In genomic region chr7:67500878-67501277, GRCm38 (mm10) we compare ENCODE assay signal across 23 mouse cellular contexts.
DNase-seq lines count a peak whose midpoint lies in the region; ATAC-seq and TF ChIP-seq lines count a peak whose summit lies in the region.
"Had no signal": no experiment of that assay in that cellular context is flagged by ENCODE, and none has a peak within 500 bp of the region (broad histone marks: within the 10 kb centered on the region; RNA-seq: fewer than 3 reads in every experiment).

No protein-coding gene starts in this region.

- TF ChIP-seq POLR2A in CH12.LX (IDR thresholded peaks at IDR 0.05; ENCODE audit: low read depth, low read length), result no peak

- no peak for TF ChIP-seq EP300 in CH12.LX (IDR thresholded peaks at IDR 0.05; ENCODE audit: low read length)

- in situ Hi-C loops in CH12.LX (cut with MboI; ENCODE audit: low pct_ligation_motif_present, low pct_unique_long_range_greater_than_20kb, low sequenced_read_pairs), result loop anchor here (25.0 kb wide), 1 partner anchor 264 kb away; no protein-coding TSS in a partner anchor

- H3K9ac ChIP-seq in CH12.LX (ENCODE audit: insufficient read depth, low read depth), result no peak overlapping the region
- H3K9ac ChIP-seq in embryonic facial prominence, embryonic 12.5 days, result no peak overlapping the region
- no peak overlapping the region for H3K9ac ChIP-seq in limb, embryonic 12.5 days (replicated peaks)
- H3K9ac ChIP-seq in midbrain, embryonic 14.5 days (replicated peaks; ENCODE audit: low read length), result no peak overlapping the region
- H3K9ac ChIP-seq: hindbrain, embryonic 14.5 days; liver, embryonic 12.5 days; lung, embryonic 14.5 days; midbrain, embryonic 13.5 days; stomach, embryonic 15.5 days had no signal

- no peak for TF ChIP-seq RAD21 in CH12.LX (IDR thresholded peaks at IDR 0.05; ENCODE audit: low read depth, low read length)

- H3K27me3 ChIP-seq in CH12.LX (replicated peaks), result no peaks in the 10 kb centered on the region
- 0 out of 2 replicates have a peak, but pooled peaks cover 5% of the 10 kb centered on the region for H3K27me3 ChIP-seq in embryonic facial prominence, embryonic 12.5 days
- no peaks in the 10 kb centered on the region for H3K27me3 ChIP-seq in limb, embryonic 12.5 days
- no peaks in the 10 kb centered on the region for H3K27me3 ChIP-seq in midbrain, embryonic 14.5 days (ENCODE audit: control insufficient read depth, insufficient read depth, low read length)
- H3K27me3 ChIP-seq: liver, embryonic 12.5 days; midbrain, embryonic 13.5 days; stomach, embryonic 15.5 days had no signal

- WGBS in embryonic facial prominence, embryonic 12.5 days, result 17% methylated on average over 5 of the region's 5 CpGs
- WGBS in limb, embryonic 12.5 days, result 15% methylated on average over 5 of the region's 5 CpGs
- WGBS in midbrain, embryonic 14.5 days, result 82% methylated on average over 5 of the region's 5 CpGs

- DNase-seq in embryo, embryonic 10 days (ENCODE audit: low spot score), result peak; percentile 45
- DNase-seq in embryo, embryonic 9.5 days (ENCODE audit: extremely low spot score), result no peak
- no peak for DNase-seq in CH12.LX (ENCODE audit: extremely low read depth)
- DNase-seq in right cerebral cortex, postnatal 36 days (ENCODE audit: low spot score in 2 of 2), result no peak
- no peak for DNase-seq in midbrain, embryonic 14.5 days
- DNase-seq in spleen, postnatal 14 days (ENCODE audit: low spot score in 2 of 2), result no peak
- DNase-seq: adrenal gland, postnatal 14 days; cerebellum, adult 11-12 months; cerebellum, postnatal 36 days; heart, postnatal 14 days; kidney, adult 2 months; kidney, postnatal 36 days; layer of hippocampus, adult 9-11 months; lung, embryonic 14.5 days; right cerebral cortex, adult 18-20 months; spleen, adult 18-20 months had no signal

- dilution Hi-C loops in CH12.LX (cut with MboI; ENCODE audit: extremely low pct_ligation_motif_present, extremely low pct_unique_long_range_greater_than_20kb, low sequenced_read_pairs), result no loop called here

- TF ChIP-seq CTCF in CH12.LX (conservative IDR thresholded peaks at IDR 0.05 in 1 of 2, IDR thresholded peaks at IDR 0.05 in 1 of 2; ENCODE audit: low read depth in 2 of 2, low read length in 2 of 2), result no peak

- H3K4me3 ChIP-seq in CH12.LX (replicated peaks in 1 of 3; ENCODE audit: low read depth in 2 of 3, low read length in 2 of 3, poor library complexity in 1 of 3), result no peak overlapping the region
- no peak overlapping the region for H3K4me3 ChIP-seq in embryonic facial prominence, embryonic 12.5 days
- no peak overlapping the region for H3K4me3 ChIP-seq in limb, embryonic 12.5 days (replicated peaks)
- no peak overlapping the region for H3K4me3 ChIP-seq in midbrain, embryonic 14.5 days (replicated peaks; ENCODE audit: low read depth, low read length)
- H3K4me3 ChIP-seq: heart, embryonic 10.5 days; liver, embryonic 12.5 days; midbrain, embryonic 13.5 days; stomach, embryonic 15.5 days had no signal

- H3K4me1 ChIP-seq in CH12.LX (ENCODE audit: control insufficient read depth in 1 of 2, insufficient read depth in 2 of 2), result peaks cover 33 to 87% of the 10 kb centered on the region in 2 experiments
- peaks cover 23% of the 10 kb centered on the region for H3K4me1 ChIP-seq in embryonic facial prominence, embryonic 12.5 days
- H3K4me1 ChIP-seq in limb, embryonic 12.5 days (replicated peaks), result peaks cover 38% of the 10 kb centered on the region
- H3K4me1 ChIP-seq in midbrain, embryonic 14.5 days (ENCODE audit: control insufficient read depth, insufficient read depth, low read length), result peaks cover 7% of the 10 kb centered on the region; the same call in 1 of the 2 replicates
- H3K4me1 ChIP-seq: liver, embryonic 12.5 days had no signal

- no peak overlapping the region for H3K4me2 ChIP-seq in CH12.LX (ENCODE audit: insufficient read depth, low read depth, poor library complexity, severe bottlenecking)
- H3K4me2 ChIP-seq in embryonic facial prominence, embryonic 12.5 days (replicated peaks), result no peak overlapping the region
- H3K4me2 ChIP-seq in limb, embryonic 12.5 days, result peak overlapping the region; percentile 15; the same call in 1 of the 2 replicates
- H3K4me2 ChIP-seq in midbrain, embryonic 14.5 days (ENCODE audit: low read length), result no peak overlapping the region
- H3K4me2 ChIP-seq: hindbrain, embryonic 14.5 days; liver, embryonic 12.5 days; lung, embryonic 14.5 days; midbrain, embryonic 13.5 days; stomach, embryonic 15.5 days had no signal

- no peaks in the 10 kb centered on the region for H3K79me2 ChIP-seq in CH12.LX (replicated peaks; ENCODE audit: control insufficient read depth, extremely low read depth, insufficient read depth, poor library complexity, severe bottlenecking)

- peak; percentile 24; the same call in 1 of the 2 replicates for ATAC-seq in embryonic facial prominence, embryonic 12.5 days (ENCODE audit: insufficient number of reproducible peaks, insufficient read depth, low FRiP score, low TSS enrichment)
- 0 out of 2 replicates have a peak, but pooled peaks have one; percentile 44 for ATAC-seq in limb, embryonic 12.5 days (ENCODE audit: insufficient number of reproducible peaks, insufficient read depth, low FRiP score, low TSS enrichment, low read depth)
- ATAC-seq in midbrain, embryonic 14.5 days (ENCODE audit: low FRiP score, low TSS enrichment), result no peak
- ATAC-seq: liver, embryonic 12.5 days; midbrain, embryonic 13.5 days had no signal

- no peaks in the 10 kb centered on the region for H3K36me3 ChIP-seq in CH12.LX (replicated peaks in 1 of 2; ENCODE audit: control insufficient read depth in 1 of 2, insufficient read depth in 1 of 2, low read length in 1 of 2)
- H3K36me3 ChIP-seq in embryonic facial prominence, embryonic 12.5 days, result no peaks in the 10 kb centered on the region
- no peaks in the 10 kb centered on the region for H3K36me3 ChIP-seq in limb, embryonic 12.5 days
- no peaks in the 10 kb centered on the region for H3K36me3 ChIP-seq in midbrain, embryonic 14.5 days (ENCODE audit: control insufficient read depth, insufficient read depth, low read length)
- H3K36me3 ChIP-seq: heart, embryonic 10.5 days; liver, embryonic 12.5 days; midbrain, embryonic 13.5 days; stomach, embryonic 15.5 days had no signal

- H3K27ac ChIP-seq in CH12.LX (ENCODE audit: insufficient read depth, low read depth), result peak overlapping the region; percentile 54; the same call in 1 of the 2 replicates
- peak overlapping the region; percentile 78 for H3K27ac ChIP-seq in embryonic facial prominence, embryonic 12.5 days
- peak overlapping the region; percentile 80 for H3K27ac ChIP-seq in limb, embryonic 12.5 days
- no peak overlapping the region for H3K27ac ChIP-seq in midbrain, embryonic 14.5 days (replicated peaks; ENCODE audit: low read depth, low read length)
- H3K27ac ChIP-seq: heart, embryonic 10.5 days; hindbrain, embryonic 14.5 days; liver, embryonic 12.5 days; midbrain, embryonic 13.5 days; stomach, embryonic 15.5 days had no signal

- H3K9me3 ChIP-seq in CH12.LX (replicated peaks; ENCODE audit: low read length), result no peaks in the 10 kb centered on the region
- no peaks in the 10 kb centered on the region for H3K9me3 ChIP-seq in embryonic facial prominence, embryonic 12.5 days
- no peaks in the 10 kb centered on the region for H3K9me3 ChIP-seq in limb, embryonic 12.5 days
- H3K9me3 ChIP-seq in midbrain, embryonic 14.5 days (ENCODE audit: control insufficient read depth, low read length), result no peaks in the 10 kb centered on the region
- H3K9me3 ChIP-seq: heart, embryonic 10.5 days; liver, embryonic 12.5 days; midbrain, embryonic 13.5 days; stomach, embryonic 15.5 days had no signal

TF ChIP-seq in CH12.LX, 34 proteins besides CTCF, POLR2A, EP300 and RAD21:
- no peak for TF ChIP-seq PAX5 (IDR thresholded peaks at IDR 0.05; ENCODE audit: low read length)
- no peak for TF ChIP-seq POLR2AphosphoS2 (IDR thresholded peaks at IDR 0.05; ENCODE audit: low read depth, low read length)
- no peak for TF ChIP-seq JUND (conservative IDR thresholded peaks at IDR 0.05; ENCODE audit: low read depth, low read length)
- TF ChIP-seq RCOR1 (conservative IDR thresholded peaks at IDR 0.05; ENCODE audit: low read depth, low read length), result no peak
- no peak for TF ChIP-seq ETS1 (conservative IDR thresholded peaks at IDR 0.05; ENCODE audit: low read depth, low read length)
- no peak for TF ChIP-seq HCFC1 (IDR thresholded peaks at IDR 0.05; ENCODE audit: low read depth, low read length)
- TF ChIP-seq TBP (conservative IDR thresholded peaks at IDR 0.05; ENCODE audit: low read depth, low read length), result no peak
- TF ChIP-seq MEF2A (IDR thresholded peaks at IDR 0.05; ENCODE audit: borderline replicate concordance, low read depth, low read length), result no peak
- no peak for TF ChIP-seq NRF1 (IDR thresholded peaks at IDR 0.05; ENCODE audit: low read depth, low read length)
- TF ChIP-seq MYC (IDR thresholded peaks at IDR 0.05; ENCODE audit: low read depth, low read length), result no peak
- TF ChIP-seq MAZ (IDR thresholded peaks at IDR 0.05; ENCODE audit: low read depth, low read length), result no peak
- no peak for TF ChIP-seq ZNF384 (IDR thresholded peaks at IDR 0.05; ENCODE audit: low read depth, low read length)
- TF ChIP-seq TCF12 (IDR thresholded peaks at IDR 0.05; ENCODE audit: low read depth, low read length), result no peak
- TF ChIP-seq USF2 (conservative IDR thresholded peaks at IDR 0.05; ENCODE audit: low read depth, low read length), result no peak
- no peak for TF ChIP-seq USF1 (IDR thresholded peaks at IDR 0.05; ENCODE audit: low read depth, low read length)
